Mouse (Mus musculus): ENCODE data around the gene Eef1b2.
"Not testable (repeated sequence)": the region's sequence is repeated elsewhere in the genome, so short reads cannot be mapped to it uniquely, and the experiment has no call there.

Gene Eef1b2

GRCm38 (mm10) chr1:63176604-63177421 is at the start of gene Eef1b2, which contains the start of gene Ndufs1:
Gene Eef1b2 (plus strand): TSS chr1:63176825.
Gene Ndufs1 (minus strand): TSS chr1:63176833.
- peak; percentile 99 for DNase-seq

GRCm38 (mm10) chr1:63129273-63129672 is 47.4 kb upstream of the Eef1b2 start:
- peak; percentile 21 for DNase-seq

GRCm38 (mm10) chr1:63129857-63130690 is 46.6 kb upstream of the Eef1b2 start:
- peak; percentile 40 for DNase-seq

GRCm38 (mm10) chr1:63130883-63131282 is 45.7 kb upstream of the Eef1b2 start:
- no peak for DNase-seq

GRCm38 (mm10) chr1:63131766-63132165 is 44.9 kb upstream of the Eef1b2 start:
- no peak for DNase-seq

GRCm38 (mm10) chr1:63134530-63134929 is 42.1 kb upstream of the Eef1b2 start:
- no peak for DNase-seq

- DNase-seq: no peak
Measured at GRCm38 (mm10) chr1:63137971-63138370, 38.7 kb upstream of the Eef1b2 start.

GRCm38 (mm10) chr1:63138586-63138985 is 38.0 kb upstream of the Eef1b2 start:
- not testable (repeated sequence) for DNase-seq

- no peak for DNase-seq
Measured at GRCm38 (mm10) chr1:63140231-63140630, 36.4 kb upstream of the Eef1b2 start.

- no peak for DNase-seq
Measured at GRCm38 (mm10) chr1:63168638-63169037, 8.0 kb upstream of the Eef1b2 start.

GRCm38 (mm10) chr1:63175853-63176252 is 772 bp upstream of the Eef1b2 start:
- DNase-seq: no peak

GRCm38 (mm10) chr1:63176259-63176603 is 394 bp upstream of the Eef1b2 start:
- DNase-seq: no peak

GRCm38 (mm10) chr1:63178308-63178707 is 1.7 kb downstream of the Eef1b2 start:
- DNase-seq: no peak

GRCm38 (mm10) chr1:63180122-63180521 is 3.5 kb downstream of the Eef1b2 start:
- no peak for DNase-seq

- DNase-seq: not testable (repeated sequence)
Measured at GRCm38 (mm10) chr1:63180575-63180974, 4.0 kb downstream of the Eef1b2 start.

- DNase-seq: peak; percentile 97
Measured at GRCm38 (mm10) chr1:63181019-63181418, 4.4 kb downstream of the Eef1b2 start.

GRCm38 (mm10) chr1:63181480-63181879 is 4.9 kb downstream of the Eef1b2 start:
- no peak for DNase-seq

GRCm38 (mm10) chr1:63182212-63182611 is 5.6 kb downstream of the Eef1b2 start:
- DNase-seq: no peak

GRCm38 (mm10) chr1:63182636-63183270 is 6.1 kb downstream of the Eef1b2 start:
- DNase-seq: peak; percentile 59

GRCm38 (mm10) chr1:63185430-63185829 is 8.8 kb downstream of the Eef1b2 start:
- DNase-seq: not testable (repeated sequence)

- no peak for DNase-seq
Measured at GRCm38 (mm10) chr1:63188536-63188935, 11.9 kb downstream of the Eef1b2 start.

GRCm38 (mm10) chr1:63190851-63191250 is 14.2 kb downstream of the Eef1b2 start:
- no peak for DNase-seq

GRCm38 (mm10) chr1:63192306-63193065 is 15.9 kb downstream of the Eef1b2 start:
- no peak for DNase-seq

All from retina, postnatal 1 day (tissue).